Mouse (Mus musculus) megakaryocyte progenitor cell, adult 5-6 weeks (primary cell): ENCODE results near the gene 9130230L23Rik. TPM values are rescaled to one million over a fixed set of nuclear protein-coding genes. Genes with fewer than 3 reads are reported as not detected.
A peak's percentile ranks its signal among the peaks of the same experiment; 100 is the strongest.

ENCODE experiments used
- ATAC-seq: replicated peaks from 2 replicates; pipeline ENCODE4 v1.8.0; 2016; ENCODE audit warnings: mild to moderate bottlenecking, moderate TSS enrichment, inconsistent platforms; ENCODE audit not compliant: poor library complexity
- total RNA-seq, 2 experiments: library from RNA; stranded (forward) in 1 of 2; stranded (reverse) in 1 of 2; fragments of 157-497, 149-512 nt in 1 of 2; fragments of 200-1000 nt in 1 of 2; gene quantifications; 2 replicates each; pipeline versions ENCODE4 v1.2.3 to v1.2.4; 2015 to 2017

The 9130230L23Rik gene
- total RNA-seq, 2 experiments from 2014 or later, result not detected

GRCm38 (mm10) chr5:65956144-65957008 lies 47.7 kb downstream of the 9130230L23Rik start:
- no peak; the same call in 1 of the 2 replicates for ATAC-seq

- ATAC-seq, result peak; percentile 72
These were observed 48.5 kb downstream of the 9130230L23Rik start for GRCm38 (mm10) chr5:65955343-65956143.

- no peak for ATAC-seq
These were observed 49.7 kb downstream of the 9130230L23Rik start for GRCm38 (mm10) chr5:65954130-65955080.

GRCm38 (mm10) chr5:65951513-65951909 lies 52.6 kb downstream of the 9130230L23Rik start:
- ATAC-seq, result peak; percentile 30; the same call in 1 of the 2 replicates

- ATAC-seq, result peak; percentile 49
These were observed 53.2 kb downstream of the 9130230L23Rik start for GRCm38 (mm10) chr5:65950679-65951512.

- no peak for ATAC-seq
These were observed 53.8 kb downstream of the 9130230L23Rik start for GRCm38 (mm10) chr5:65950236-65950635.

GRCm38 (mm10) chr5:65949822-65950221 lies 54.3 kb downstream of the 9130230L23Rik start:
- ATAC-seq, result no peak

- no peak for ATAC-seq
These were observed 62.9 kb downstream of the 9130230L23Rik start for GRCm38 (mm10) chr5:65941145-65941544.

GRCm38 (mm10) chr5:65937998-65938715 lies 65.9 kb downstream of the 9130230L23Rik start:
- ATAC-seq, result peak; percentile 99

GRCm38 (mm10) chr5:65937011-65937726 lies 66.9 kb downstream of the 9130230L23Rik start:
- 0 out of 2 replicates have a peak, but pooled peaks have one; percentile 24 for ATAC-seq

- no peak for ATAC-seq
These were observed 69.3 kb downstream of the 9130230L23Rik start, which contains the start of gene Chrna9 for GRCm38 (mm10) chr5:65934783-65935182. Gene Chrna9, plus strand, starts transcription at chr5:65934921.

- no peak for ATAC-seq
These were observed 70.3 kb downstream of the 9130230L23Rik start for GRCm38 (mm10) chr5:65933764-65934163.

GRCm38 (mm10) chr5:65933258-65933657 lies 70.8 kb downstream of the 9130230L23Rik start:
- ATAC-seq, result no peak

GRCm38 (mm10) chr5:65930171-65930570 lies 73.9 kb downstream of the 9130230L23Rik start:
- ATAC-seq, result no peak
